Mouse (Mus musculus): Measurements from ENCODE around the gene Foxp1. TPM values are rescaled to one million over a fixed set of nuclear protein-coding genes. Genes with fewer than 3 reads are reported as not detected.

The Foxp1 gene
- polyA plus RNA-seq, 1 experiment, result 93.7 TPM

GRCm38 (mm10) chr6:99162716-99163115, 359.8 kb downstream of the Foxp1 start:
- no peaks in the 10 kb centered on the region for H3K4me1 ChIP-seq (ENCODE audit: control insufficient read depth, insufficient read depth, low read length)
- H3K27ac ChIP-seq (ENCODE audit: control insufficient read depth, insufficient read depth, low read depth, low read length, poor library complexity), result no peak overlapping the region
- no peak overlapping the region for H3K4me3 ChIP-seq (replicated peaks; ENCODE audit: control insufficient read depth, low read depth, low read length)
- TF ChIP-seq POLR2A (IDR thresholded peaks at IDR 0.05; ENCODE audit: borderline replicate concordance, control insufficient read depth, low read depth, low read length) (no peak), CTCF (IDR thresholded peaks at IDR 0.05; ENCODE audit: control insufficient read depth, insufficient read depth, low read length) (no peak)
- 92% methylated on average over 15 of the region's 15 CpGs for whole genome bisulfite sequencing

- TF ChIP-seq POLR2A (IDR thresholded peaks at IDR 0.05; ENCODE audit: borderline replicate concordance, control insufficient read depth, low read depth, low read length) (no peak), CTCF (IDR thresholded peaks at IDR 0.05; ENCODE audit: control insufficient read depth, insufficient read depth, low read length) (no peak)
- no peaks in the 10 kb centered on the region for H3K4me1 ChIP-seq (ENCODE audit: control insufficient read depth, insufficient read depth, low read length)
- no peak overlapping the region for H3K4me3 ChIP-seq (replicated peaks; ENCODE audit: control insufficient read depth, low read depth, low read length)
- no peak overlapping the region for H3K27ac ChIP-seq (ENCODE audit: control insufficient read depth, insufficient read depth, low read depth, low read length, poor library complexity)
- WGBS, result 89% methylated on average over 9 of the region's 9 CpGs
These were observed 362.2 kb downstream of the Foxp1 start for GRCm38 (mm10) chr6:99160348-99160693.

GRCm38 (mm10) chr6:99159452-99160347, 362.8 kb downstream of the Foxp1 start:
- no peaks in the 10 kb centered on the region for H3K4me1 ChIP-seq (ENCODE audit: control insufficient read depth, insufficient read depth, low read length)
- H3K4me3 ChIP-seq (replicated peaks; ENCODE audit: control insufficient read depth, low read depth, low read length), result no peak overlapping the region
- WGBS, result 85% methylated on average over 23 of the region's 23 CpGs
- H3K27ac ChIP-seq (ENCODE audit: control insufficient read depth, insufficient read depth, low read depth, low read length, poor library complexity), result no peak overlapping the region
- no peak for TF ChIP-seq POLR2A (IDR thresholded peaks at IDR 0.05; ENCODE audit: borderline replicate concordance, control insufficient read depth, low read depth, low read length)
- no peak for TF ChIP-seq CTCF (IDR thresholded peaks at IDR 0.05; ENCODE audit: control insufficient read depth, insufficient read depth, low read length)

GRCm38 (mm10) chr6:99153682-99154081, 368.8 kb downstream of the Foxp1 start:
- no peak overlapping the region for H3K27ac ChIP-seq (ENCODE audit: control insufficient read depth, insufficient read depth, low read depth, low read length, poor library complexity)
- 82% methylated on average over 4 of the region's 4 CpGs for WGBS
- H3K4me3 ChIP-seq (replicated peaks; ENCODE audit: control insufficient read depth, low read depth, low read length), result no peak overlapping the region
- TF ChIP-seq CTCF (IDR thresholded peaks at IDR 0.05; ENCODE audit: control insufficient read depth, insufficient read depth, low read length) (no peak), POLR2A (IDR thresholded peaks at IDR 0.05; ENCODE audit: borderline replicate concordance, control insufficient read depth, low read depth, low read length) (no peak)
- no peaks in the 10 kb centered on the region for H3K4me1 ChIP-seq (ENCODE audit: control insufficient read depth, insufficient read depth, low read length)

- no peak for TF ChIP-seq POLR2A (IDR thresholded peaks at IDR 0.05; ENCODE audit: borderline replicate concordance, control insufficient read depth, low read depth, low read length)
- no peak for TF ChIP-seq CTCF (IDR thresholded peaks at IDR 0.05; ENCODE audit: control insufficient read depth, insufficient read depth, low read length)
- Histone ChIP-seq H3K4me3 (replicated peaks; ENCODE audit: control insufficient read depth, low read depth, low read length) (no peak overlapping the region), H3K27ac (ENCODE audit: control insufficient read depth, insufficient read depth, low read depth, low read length, poor library complexity) (no peak overlapping the region), H3K4me1 (ENCODE audit: control insufficient read depth, insufficient read depth, low read length) (no peaks in the 10 kb centered on the region)
- 84% methylated on average over 7 of the region's 7 CpGs for WGBS
These were observed 376.1 kb downstream of the Foxp1 start for GRCm38 (mm10) chr6:99146400-99146905.

- Histone ChIP-seq H3K4me1 (ENCODE audit: control insufficient read depth, insufficient read depth, low read length) (no peaks in the 10 kb centered on the region), H3K27ac (ENCODE audit: control insufficient read depth, insufficient read depth, low read depth, low read length, poor library complexity) (no peak overlapping the region), H3K4me3 (replicated peaks; ENCODE audit: control insufficient read depth, low read depth, low read length) (no peak overlapping the region)
- no peak for TF ChIP-seq POLR2A (IDR thresholded peaks at IDR 0.05; ENCODE audit: borderline replicate concordance, control insufficient read depth, low read depth, low read length)
- TF ChIP-seq CTCF (IDR thresholded peaks at IDR 0.05; ENCODE audit: control insufficient read depth, insufficient read depth, low read length), result no peak
- 87% methylated on average over 7 of the region's 7 CpGs for WGBS
These were observed 377.5 kb downstream of the Foxp1 start for GRCm38 (mm10) chr6:99145033-99145432.

- 58% methylated on average over 4 of the region's 4 CpGs for WGBS
- no peak overlapping the region for H3K4me3 ChIP-seq (replicated peaks; ENCODE audit: control insufficient read depth, low read depth, low read length)
- H3K27ac ChIP-seq (ENCODE audit: control insufficient read depth, insufficient read depth, low read depth, low read length, poor library complexity), result no peak overlapping the region
- H3K4me1 ChIP-seq (ENCODE audit: control insufficient read depth, insufficient read depth, low read length), result no peaks in the 10 kb centered on the region
- TF ChIP-seq CTCF (IDR thresholded peaks at IDR 0.05; ENCODE audit: control insufficient read depth, insufficient read depth, low read length) (no peak), POLR2A (IDR thresholded peaks at IDR 0.05; ENCODE audit: borderline replicate concordance, control insufficient read depth, low read depth, low read length) (no peak)
These were observed 378.8 kb downstream of the Foxp1 start for GRCm38 (mm10) chr6:99143756-99144036.

GRCm38 (mm10) chr6:99142900-99143755, 379.4 kb downstream of the Foxp1 start:
- Histone ChIP-seq H3K27ac (ENCODE audit: control insufficient read depth, insufficient read depth, low read depth, low read length, poor library complexity) (no peak overlapping the region), H3K4me1 (ENCODE audit: control insufficient read depth, insufficient read depth, low read length) (no peaks in the 10 kb centered on the region), H3K4me3 (replicated peaks; ENCODE audit: control insufficient read depth, low read depth, low read length) (no peak overlapping the region)
- 79% methylated on average over 10 of the region's 10 CpGs for WGBS
- TF ChIP-seq POLR2A (IDR thresholded peaks at IDR 0.05; ENCODE audit: borderline replicate concordance, control insufficient read depth, low read depth, low read length) (no peak), CTCF (IDR thresholded peaks at IDR 0.05; ENCODE audit: control insufficient read depth, insufficient read depth, low read length) (no peak)

Data from bone marrow, adult 2 months (tissue).